Mouse (Mus musculus): ENCODE data around the gene Gper1. TPM values are rescaled to one million over a fixed set of nuclear protein-coding genes. Genes with fewer than 3 reads are reported as not detected.

Gene Gper1
- polyA plus RNA-seq, 1 experiment: 0.39 TPM

DNA sequence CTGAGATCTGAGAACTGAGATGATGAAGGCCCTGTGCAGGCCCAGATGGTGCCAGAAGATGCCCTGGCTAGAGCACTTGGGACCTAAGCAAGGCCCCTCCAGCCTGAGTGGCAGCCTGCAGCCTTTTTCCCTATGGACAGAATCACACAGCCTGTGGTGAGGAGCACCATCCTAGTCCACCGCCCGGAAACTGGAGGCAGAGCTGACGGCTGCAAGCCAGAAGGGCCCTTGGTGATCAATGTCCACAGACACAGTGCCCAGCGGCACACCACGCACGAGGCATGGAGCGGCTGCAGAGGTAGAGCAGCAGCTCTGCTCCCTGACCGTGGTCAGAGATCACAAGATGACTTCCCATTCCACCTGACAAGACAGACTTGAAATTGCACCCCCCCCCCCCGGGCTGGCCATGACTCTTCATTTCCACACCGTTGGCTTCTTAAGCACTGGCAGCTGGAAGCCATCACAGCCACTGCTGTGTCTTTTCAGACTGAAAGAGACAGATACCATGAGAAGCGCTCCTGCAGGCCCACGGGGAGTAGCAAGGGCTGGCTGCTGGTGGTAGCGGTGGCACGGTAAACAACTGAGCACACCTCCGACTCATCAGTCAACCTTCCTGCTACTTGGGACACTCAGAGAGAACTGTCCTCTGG is 11.2 kb upstream of the Gper1 start:
- no peak overlapping the region for H3K4me3 ChIP-seq (ENCODE audit: extremely low read depth, insufficient read depth, insufficient read length)
- H3K27me3 ChIP-seq (ENCODE audit: control insufficient read depth, insufficient read depth, low read length): no peaks in the 10 kb centered on the region
- no peak for TF ChIP-seq CTCF (IDR thresholded peaks at IDR 0.05; ENCODE audit: extremely low read depth, insufficient read depth, insufficient read length, insufficient replicate concordance)
- TF ChIP-seq POLR2A (IDR thresholded peaks at IDR 0.05; ENCODE audit: low read depth, low read length): no peak
- DNase-seq (ENCODE audit: low read depth in 1 of 2, low spot score in 2 of 2): no peak
- peaks cover 5% of the 10 kb centered on the region; the same call in 1 of the 2 replicates for H3K4me1 ChIP-seq (ENCODE audit: control insufficient read depth, insufficient read depth, insufficient read length)
- no peak overlapping the region for H3K27ac ChIP-seq (ENCODE audit: insufficient read depth, low read length)
- 83% methylated on average over 15 of the region's 15 CpGs for WGBS
- no peaks in the 10 kb centered on the region for H3K36me3 ChIP-seq (ENCODE audit: control insufficient read depth, insufficient read depth, low read length)

DNA sequence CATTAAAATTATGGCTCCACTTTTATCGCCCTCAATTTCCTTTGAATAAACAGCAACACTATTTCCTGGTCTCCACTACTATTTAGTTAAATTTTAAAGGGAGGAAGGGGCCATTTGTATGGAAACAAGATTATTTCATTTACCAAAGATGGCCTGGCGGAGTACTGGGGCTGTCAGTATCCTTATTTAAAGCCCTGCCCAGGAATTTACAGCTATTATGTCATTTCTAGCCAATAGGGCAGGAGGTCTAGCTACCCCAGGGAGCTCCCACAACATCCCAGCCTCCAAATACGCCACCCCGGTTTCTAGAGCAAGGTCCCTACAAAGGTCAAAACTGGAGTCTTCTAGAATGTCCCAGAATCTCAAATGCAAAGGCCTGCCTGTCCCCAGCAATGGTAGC is 9.4 kb upstream of the Gper1 start:
- no peak overlapping the region for H3K27ac ChIP-seq (ENCODE audit: insufficient read depth, low read length)
- no peak for DNase-seq (ENCODE audit: low read depth in 1 of 2, low spot score in 2 of 2)
- no peaks in the 10 kb centered on the region for H3K36me3 ChIP-seq (ENCODE audit: control insufficient read depth, insufficient read depth, low read length)
- H3K27me3 ChIP-seq (ENCODE audit: control insufficient read depth, insufficient read depth, low read length): no peaks in the 10 kb centered on the region
- H3K4me1 ChIP-seq (ENCODE audit: control insufficient read depth, insufficient read depth, insufficient read length): no peaks in the 10 kb centered on the region
- no peak for TF ChIP-seq POLR2A (IDR thresholded peaks at IDR 0.05; ENCODE audit: low read depth, low read length)
- no peak for TF ChIP-seq CTCF (IDR thresholded peaks at IDR 0.05; ENCODE audit: extremely low read depth, insufficient read depth, insufficient read length, insufficient replicate concordance)
- H3K4me3 ChIP-seq (ENCODE audit: extremely low read depth, insufficient read depth, insufficient read length): no peak overlapping the region
- WGBS: 92% methylated on average over 4 of the region's 4 CpGs

- Histone ChIP-seq H3K4me3 (ENCODE audit: extremely low read depth, insufficient read depth, insufficient read length) (no peak overlapping the region), H3K27me3 (ENCODE audit: control insufficient read depth, insufficient read depth, low read length) (no peaks in the 10 kb centered on the region), H3K4me1 (ENCODE audit: control insufficient read depth, insufficient read depth, insufficient read length) (no peaks in the 10 kb centered on the region), H3K36me3 (ENCODE audit: control insufficient read depth, insufficient read depth, low read length) (no peaks in the 10 kb centered on the region), H3K27ac (ENCODE audit: insufficient read depth, low read length) (no peak overlapping the region)
- WGBS: 92% methylated on average over 5 of the region's 5 CpGs
- DNase-seq (ENCODE audit: low read depth in 1 of 2, low spot score in 2 of 2): no peak
- no peak for TF ChIP-seq CTCF (IDR thresholded peaks at IDR 0.05; ENCODE audit: extremely low read depth, insufficient read depth, insufficient read length, insufficient replicate concordance)
- TF ChIP-seq POLR2A (IDR thresholded peaks at IDR 0.05; ENCODE audit: low read depth, low read length): no peak
Measured at GRCm38 (mm10) chr5:139415001-139415400, 8.0 kb upstream of the Gper1 start.

- TF ChIP-seq POLR2A (IDR thresholded peaks at IDR 0.05; ENCODE audit: low read depth, low read length) (no peak), CTCF (IDR thresholded peaks at IDR 0.05; ENCODE audit: extremely low read depth, insufficient read depth, insufficient read length, insufficient replicate concordance) (no peak)
- no peak overlapping the region for H3K4me3 ChIP-seq (ENCODE audit: extremely low read depth, insufficient read depth, insufficient read length)
- H3K4me1 ChIP-seq (ENCODE audit: control insufficient read depth, insufficient read depth, insufficient read length): no peaks in the 10 kb centered on the region
- H3K36me3 ChIP-seq (ENCODE audit: control insufficient read depth, insufficient read depth, low read length): no peaks in the 10 kb centered on the region
- no peaks in the 10 kb centered on the region for H3K27me3 ChIP-seq (ENCODE audit: control insufficient read depth, insufficient read depth, low read length)
- H3K27ac ChIP-seq (ENCODE audit: insufficient read depth, low read length): no peak overlapping the region
- 93% methylated on average over 4 of the region's 4 CpGs for WGBS
- no peak for DNase-seq (ENCODE audit: low read depth in 1 of 2, low spot score in 2 of 2)
Measured at GRCm38 (mm10) chr5:139416942-139417341, 6.0 kb upstream of the Gper1 start.

- Histone ChIP-seq H3K27ac (ENCODE audit: insufficient read depth, low read length) (no peak overlapping the region), H3K4me3 (ENCODE audit: extremely low read depth, insufficient read depth, insufficient read length) (no peak overlapping the region), H3K27me3 (ENCODE audit: control insufficient read depth, insufficient read depth, low read length) (no peaks in the 10 kb centered on the region), H3K36me3 (ENCODE audit: control insufficient read depth, insufficient read depth, low read length) (no peaks in the 10 kb centered on the region), H3K4me1 (ENCODE audit: control insufficient read depth, insufficient read depth, insufficient read length) (no peaks in the 10 kb centered on the region)
- WGBS: 88% methylated on average over 2 of the region's 3 CpGs
- TF ChIP-seq POLR2A (IDR thresholded peaks at IDR 0.05; ENCODE audit: low read depth, low read length) (no peak), CTCF (IDR thresholded peaks at IDR 0.05; ENCODE audit: extremely low read depth, insufficient read depth, insufficient read length, insufficient replicate concordance) (no peak)
- no peak for DNase-seq (ENCODE audit: low read depth in 1 of 2, low spot score in 2 of 2)
Measured at GRCm38 (mm10) chr5:139417480-139417879, 5.5 kb upstream of the Gper1 start.

DNA sequence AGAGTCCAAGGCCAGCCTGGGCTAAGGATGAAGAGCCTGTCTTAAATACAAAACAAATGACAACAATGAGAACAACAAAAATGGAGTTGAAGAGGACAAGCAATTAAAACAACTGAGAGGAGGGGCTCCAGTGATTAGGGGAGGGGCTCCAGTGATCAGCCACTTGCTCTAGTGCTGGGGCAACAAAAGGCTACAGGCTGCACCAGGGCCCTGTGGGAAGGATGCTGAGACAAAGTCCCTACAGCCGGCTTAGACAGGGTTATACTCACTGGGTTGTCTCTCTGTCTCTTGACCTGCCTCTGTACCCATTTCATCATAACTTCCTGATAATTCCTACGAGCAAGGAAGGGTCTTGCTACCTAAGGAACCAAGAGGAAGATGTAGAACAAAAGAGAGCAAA is 4.8 kb upstream of the Gper1 start:
- Histone ChIP-seq H3K4me3 (ENCODE audit: extremely low read depth, insufficient read depth, insufficient read length) (no peak overlapping the region), H3K4me1 (ENCODE audit: control insufficient read depth, insufficient read depth, insufficient read length) (no peaks in the 10 kb centered on the region), H3K27me3 (ENCODE audit: control insufficient read depth, insufficient read depth, low read length) (no peaks in the 10 kb centered on the region), H3K27ac (ENCODE audit: insufficient read depth, low read length) (no peak overlapping the region), H3K36me3 (ENCODE audit: control insufficient read depth, insufficient read depth, low read length) (no peaks in the 10 kb centered on the region)
- WGBS: 60% methylated on average over 2 of the region's 2 CpGs
- DNase-seq (ENCODE audit: low read depth in 1 of 2, low spot score in 2 of 2): no peak
- TF ChIP-seq POLR2A (IDR thresholded peaks at IDR 0.05; ENCODE audit: low read depth, low read length) (no peak), CTCF (IDR thresholded peaks at IDR 0.05; ENCODE audit: extremely low read depth, insufficient read depth, insufficient read length, insufficient replicate concordance) (no peak)

DNA sequence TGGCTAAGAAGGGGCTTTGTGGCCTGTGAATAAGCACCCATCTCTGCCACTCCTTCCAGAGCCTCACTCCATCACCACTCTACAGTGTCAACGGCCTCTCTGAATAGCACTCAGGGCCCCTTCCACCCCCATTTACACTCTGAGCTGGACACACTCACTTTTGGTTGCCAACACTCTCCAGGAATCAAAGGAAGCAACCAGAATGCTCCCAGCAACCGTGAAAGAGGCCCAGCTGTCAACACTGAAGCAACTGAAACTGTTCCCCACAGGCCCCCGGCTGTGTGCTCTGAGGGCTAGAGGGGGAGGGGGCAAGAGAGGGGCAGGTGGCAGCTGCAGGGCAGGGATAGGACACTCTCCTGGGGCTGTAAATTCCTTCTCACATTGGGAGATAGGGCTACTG is 4.3 kb upstream of the Gper1 start:
- H3K4me3 ChIP-seq (ENCODE audit: extremely low read depth, insufficient read depth, insufficient read length): no peak overlapping the region
- no peaks in the 10 kb centered on the region for H3K36me3 ChIP-seq (ENCODE audit: control insufficient read depth, insufficient read depth, low read length)
- no peaks in the 10 kb centered on the region for H3K27me3 ChIP-seq (ENCODE audit: control insufficient read depth, insufficient read depth, low read length)
- H3K4me1 ChIP-seq (ENCODE audit: control insufficient read depth, insufficient read depth, insufficient read length): no peaks in the 10 kb centered on the region
- DNase-seq (ENCODE audit: low read depth in 1 of 2, low spot score in 2 of 2): no peak
- TF ChIP-seq POLR2A (IDR thresholded peaks at IDR 0.05; ENCODE audit: low read depth, low read length) (no peak), CTCF (IDR thresholded peaks at IDR 0.05; ENCODE audit: extremely low read depth, insufficient read depth, insufficient read length, insufficient replicate concordance) (no peak)
- H3K27ac ChIP-seq (ENCODE audit: insufficient read depth, low read length): no peak overlapping the region
- WGBS: 15% methylated on average over 3 of the region's 3 CpGs
